Mouse (Mus musculus) bone marrow macrophage, adult 2 months (primary cell): ENCODE data around the gene Napb.

Source experiments
- CTCF ChIP-seq: IDR thresholded peaks from 2 replicates; pipeline ENCODE4 v1.5.1; 2012; ENCODE audit warnings: low read depth, mild to moderate bottlenecking, low read length, moderate library complexity
- POLR2A ChIP-seq: IDR thresholded peaks from 2 replicates; pipeline ENCODE4 v1.6.1; 2012; ENCODE audit warnings: mild to moderate bottlenecking, low read depth, low read length, borderline replicate concordance

GRCm38 (mm10) chr2:148781709-148782108 is 49.4 kb upstream of the Napb start, which contains the start of gene 8030411F24Rik:
- TF ChIP-seq CTCF, result no peak
- TF ChIP-seq POLR2A, result no peak
